Mouse (Mus musculus): ENCODE data around the gene Ankrd13a.

The Ankrd13a gene

GRCm38 (mm10) chr5:114774403-114775051 is at the start of gene Ankrd13a:
TSS of gene Ankrd13a (plus strand) at chr5:114774677.
- DNase-seq (ENCODE audit: low spot score) = peak; percentile 87

- peak; percentile 68 for DNase-seq (ENCODE audit: low spot score)
Measured at GRCm38 (mm10) chr5:114728160-114728559, 46.3 kb upstream of the Ankrd13a start.

DNA sequence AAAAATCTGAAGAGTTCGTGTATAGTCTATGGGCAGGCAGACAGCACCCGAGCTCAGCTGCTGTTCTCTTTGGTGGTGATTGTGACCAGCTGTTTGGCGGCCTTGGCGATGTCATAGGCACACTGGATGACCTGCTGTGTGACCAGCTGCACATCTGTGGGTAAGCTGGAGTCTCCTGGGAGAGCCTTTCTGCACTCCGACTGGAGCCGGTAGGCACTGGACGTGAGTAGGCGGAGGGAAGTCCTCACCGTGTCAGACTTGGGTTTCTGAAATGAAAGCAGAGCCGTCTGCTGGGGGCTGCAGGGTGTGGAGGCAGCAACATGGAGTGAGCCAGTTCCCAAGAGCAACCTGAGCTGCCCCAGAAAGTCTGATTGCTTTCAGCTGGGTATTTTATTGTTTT is 44.3 kb upstream of the Ankrd13a start:
- DNase-seq (ENCODE audit: low spot score) = no peak

DNA sequence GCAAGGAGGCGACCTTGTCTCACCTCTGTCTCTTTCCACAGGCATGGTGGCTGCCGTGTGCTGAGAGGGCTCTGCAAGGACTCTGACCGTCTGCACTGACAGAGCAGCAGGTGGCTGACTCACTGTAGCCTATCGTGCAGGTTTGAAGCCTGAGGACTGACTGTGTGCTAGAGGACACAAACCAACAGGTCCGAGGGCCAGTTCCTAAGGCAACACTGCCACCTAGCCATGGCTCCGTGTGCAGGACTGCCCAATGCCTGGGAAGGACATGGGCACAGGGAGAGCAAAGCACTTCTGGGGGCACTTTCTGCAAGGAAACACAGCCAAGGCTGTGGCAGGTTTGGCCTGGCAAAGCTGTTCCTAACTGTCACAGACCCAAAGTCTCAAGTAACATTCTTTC is 43.0 kb upstream of the Ankrd13a start:
- no peak for DNase-seq (ENCODE audit: low spot score)

- no peak for DNase-seq (ENCODE audit: low spot score)
Measured at GRCm38 (mm10) chr5:114731969-114732368, 42.5 kb upstream of the Ankrd13a start.

DNA sequence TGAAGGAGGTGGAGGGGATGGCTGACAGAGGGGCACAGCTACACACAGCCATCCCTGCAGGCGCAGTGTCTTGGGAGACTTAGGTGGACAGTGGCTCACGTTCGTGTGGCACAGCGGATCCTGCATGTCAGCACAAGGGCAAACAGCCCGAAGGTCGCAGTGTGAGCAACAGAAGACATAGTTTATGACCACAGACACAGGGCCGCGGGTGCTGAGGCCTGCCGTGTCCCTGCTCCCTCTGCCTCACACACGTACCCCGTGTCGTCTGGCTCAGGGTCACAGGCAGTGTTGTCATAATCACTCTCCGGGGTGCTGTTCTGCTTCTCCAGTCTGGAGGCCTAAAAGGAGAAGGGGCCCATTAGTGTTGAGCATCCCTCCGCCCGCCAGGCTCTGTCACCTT is 40.9 kb upstream of the Ankrd13a start:
- DNase-seq (ENCODE audit: low spot score) = no peak

DNA sequence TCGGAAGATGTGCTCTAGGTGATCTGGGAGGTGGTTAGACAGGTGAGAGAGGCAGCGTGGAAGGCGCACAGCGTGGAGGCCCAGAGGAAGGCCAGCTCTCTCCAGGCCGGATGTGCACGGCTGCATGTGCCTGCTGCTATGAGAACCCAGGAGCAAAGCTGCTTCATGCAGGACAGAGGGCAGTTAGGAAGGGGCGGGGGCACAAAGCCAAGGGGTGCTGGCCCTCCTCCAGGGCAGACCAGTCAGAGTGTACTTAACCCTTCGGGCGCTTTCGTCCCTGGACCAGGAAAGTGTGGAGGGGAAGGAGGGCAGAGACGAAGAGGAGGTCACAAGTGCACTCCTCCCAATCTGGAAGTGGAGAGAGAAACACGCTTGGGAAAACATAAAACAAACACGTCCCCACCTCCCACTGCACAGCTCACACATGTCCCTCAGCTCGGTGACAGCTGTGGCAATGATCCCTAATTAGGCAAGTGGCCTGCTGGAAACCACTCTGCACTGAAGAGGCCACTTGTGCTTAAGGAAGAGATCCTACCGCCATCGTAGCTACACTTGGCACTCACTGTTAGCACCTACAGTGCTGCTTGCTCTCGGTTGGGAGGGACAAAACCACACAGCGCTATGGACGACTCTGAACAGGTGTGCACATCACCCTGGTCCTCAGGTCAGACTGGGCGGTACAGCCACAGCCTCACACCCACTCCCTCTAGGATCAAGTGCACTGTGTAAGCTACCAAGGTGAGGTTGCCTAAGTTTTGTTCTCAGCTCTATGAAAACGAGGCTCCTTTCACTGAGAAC is 37.2 kb upstream of the Ankrd13a start:
- DNase-seq (ENCODE audit: low spot score) = no peak

DNA sequence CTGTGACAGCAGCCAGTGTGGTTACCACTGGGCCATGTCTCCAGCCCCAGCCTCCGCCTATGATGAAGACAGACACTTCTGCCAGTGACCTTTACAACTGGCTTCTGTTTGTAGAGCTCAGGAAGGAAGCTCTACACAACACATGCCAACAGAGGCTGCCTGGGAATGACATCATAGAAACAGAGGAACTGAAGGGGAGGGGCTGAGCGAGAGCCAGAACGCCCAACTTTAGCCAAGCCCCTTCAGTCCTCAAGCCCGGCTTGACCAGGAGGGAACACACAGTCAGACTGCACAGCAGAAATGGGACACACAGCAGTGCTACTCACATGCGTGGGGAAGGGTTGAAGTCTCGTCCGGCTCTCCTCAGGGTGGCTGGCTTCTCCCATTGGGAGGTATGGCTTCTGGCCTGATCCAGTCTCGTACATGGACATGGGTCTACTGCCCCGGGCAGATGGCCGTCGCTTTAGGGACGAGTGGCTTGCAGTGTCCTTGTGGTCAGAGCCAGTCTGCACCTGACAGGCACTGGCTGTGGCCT is 35.7 kb upstream of the Ankrd13a start:
- no peak for DNase-seq (ENCODE audit: low spot score)

GRCm38 (mm10) chr5:114740595-114740994 is 33.9 kb upstream of the Ankrd13a start:
- DNase-seq (ENCODE audit: low spot score) = no peak

DNA sequence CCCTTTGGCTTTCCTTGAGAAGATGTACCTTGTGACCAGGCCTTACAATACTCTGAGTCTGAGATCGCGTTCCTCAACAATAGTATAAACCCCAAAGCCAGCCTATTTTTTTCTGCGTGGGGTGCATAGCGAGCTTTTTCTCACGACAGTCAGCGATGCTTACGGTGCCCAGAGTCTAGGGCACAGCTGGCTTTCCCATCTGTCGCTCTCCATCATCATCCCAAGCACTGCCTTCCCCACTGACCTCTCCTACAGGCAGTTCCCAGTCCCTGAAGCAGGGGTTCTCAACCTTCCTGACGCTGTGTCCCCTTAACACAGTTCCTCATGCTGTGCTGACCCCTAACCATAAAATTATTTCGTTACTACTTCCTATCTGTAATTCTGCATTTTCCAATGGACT is 31.9 kb upstream of the Ankrd13a start:
- no peak for DNase-seq (ENCODE audit: low spot score)

- DNase-seq (ENCODE audit: low spot score) = no peak
Measured at GRCm38 (mm10) chr5:114742998-114743696, 31.3 kb upstream of the Ankrd13a start.

DNA sequence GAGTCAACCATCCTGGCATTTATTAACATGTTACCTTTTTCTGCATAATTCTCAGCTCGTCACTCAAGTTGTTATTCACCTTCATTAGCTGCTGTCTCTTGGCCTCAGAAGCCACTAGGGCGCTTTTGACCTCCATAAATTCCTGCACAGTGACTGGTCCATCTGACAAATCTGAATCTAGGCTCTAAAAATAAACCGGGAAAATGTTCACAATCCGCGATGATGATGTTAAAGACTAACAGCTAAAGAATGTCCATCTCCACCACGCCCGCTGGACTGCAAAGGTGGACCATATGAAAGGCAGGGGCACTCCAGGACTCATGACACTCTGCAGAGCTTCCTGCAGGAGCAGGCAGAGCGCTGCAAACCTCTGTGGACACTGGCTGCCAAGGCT is 30.8 kb upstream of the Ankrd13a start:
- no peak for DNase-seq (ENCODE audit: low spot score)

DNA sequence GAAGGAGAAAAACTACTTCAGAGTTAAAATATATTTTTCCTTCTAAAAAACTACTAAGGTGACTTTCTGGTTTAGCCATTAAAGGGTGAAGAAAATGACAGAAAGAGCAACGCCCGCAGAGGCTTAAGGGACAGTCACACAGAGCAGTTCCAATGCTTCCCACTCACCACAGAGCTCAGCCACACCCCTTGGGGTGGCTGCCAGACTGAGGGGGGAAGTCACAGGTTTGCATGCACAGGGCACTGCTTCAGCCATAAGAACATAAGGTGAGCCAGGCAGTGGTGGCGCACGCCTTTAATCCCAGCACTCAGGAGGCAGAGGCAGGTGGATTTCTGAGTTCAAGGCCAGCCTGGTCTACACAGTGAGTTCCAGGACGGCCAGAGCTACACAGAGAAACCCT is 28.9 kb upstream of the Ankrd13a start:
- DNase-seq (ENCODE audit: low spot score) = no peak

DNA sequence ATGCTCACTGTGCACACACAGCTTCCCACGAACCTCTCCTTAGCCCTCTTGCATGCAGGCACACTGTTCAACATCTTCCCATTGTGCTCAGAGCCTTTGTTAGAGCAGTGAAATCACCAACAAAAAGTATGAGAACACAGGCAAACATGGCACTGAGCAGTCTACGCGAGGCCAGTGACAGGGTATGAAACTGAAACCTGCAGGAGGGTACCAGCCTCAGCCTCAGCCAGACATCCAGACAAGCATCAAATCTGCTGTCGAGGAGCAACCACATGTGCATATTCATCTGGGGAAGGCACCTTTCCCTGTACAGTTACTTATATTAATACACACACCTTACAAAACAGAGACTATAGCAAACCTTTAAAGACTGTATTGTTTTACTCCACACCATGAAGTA is 27.6 kb upstream of the Ankrd13a start:
- DNase-seq (ENCODE audit: low spot score) = no peak

- DNase-seq (ENCODE audit: low spot score) = no peak
Measured at GRCm38 (mm10) chr5:114747521-114747920, 27.0 kb upstream of the Ankrd13a start.

DNA sequence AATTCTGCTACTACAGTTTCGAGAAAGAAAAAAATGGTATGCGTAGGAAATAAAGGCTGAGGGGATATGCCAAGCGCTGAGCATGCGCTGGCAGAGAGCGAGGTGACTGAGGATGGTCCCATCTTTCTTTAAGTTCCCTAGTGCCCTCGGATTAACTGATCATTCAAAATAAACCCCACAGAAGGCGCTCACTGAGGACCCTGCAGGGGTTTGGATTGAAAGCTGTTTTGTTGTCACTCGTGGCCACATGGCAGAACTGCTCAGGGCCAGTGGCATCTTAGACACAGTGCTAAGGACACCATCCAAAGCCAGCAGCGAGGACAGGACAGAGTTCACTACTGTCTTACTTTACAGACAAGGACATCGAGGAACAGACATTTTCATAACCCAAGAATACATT is 24.2 kb upstream of the Ankrd13a start:
- DNase-seq (ENCODE audit: low spot score) = no peak

DNA sequence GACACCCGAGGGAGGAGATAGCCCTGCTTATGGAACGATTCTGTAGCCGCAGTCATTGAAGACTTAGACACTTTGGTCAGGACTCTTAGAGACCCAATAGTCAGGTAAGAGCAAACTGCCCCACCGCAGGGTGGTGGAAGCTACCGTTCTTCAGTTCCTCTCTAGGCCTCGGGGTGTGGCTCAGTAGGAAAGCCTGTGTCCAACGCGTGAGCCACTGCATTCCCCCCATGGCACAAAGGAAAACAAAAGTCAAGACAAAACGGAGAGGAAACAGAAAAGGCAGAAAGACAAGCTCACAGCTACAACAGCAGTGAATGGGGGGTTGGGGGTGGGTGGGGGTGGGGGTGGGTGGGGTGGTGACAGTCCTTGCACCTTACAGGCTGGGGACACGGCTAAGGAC is 22.1 kb upstream of the Ankrd13a start:
- DNase-seq (ENCODE audit: low spot score) = no peak

GRCm38 (mm10) chr5:114753384-114753783 is 21.1 kb upstream of the Ankrd13a start:
- DNase-seq (ENCODE audit: low spot score) = no peak

DNA sequence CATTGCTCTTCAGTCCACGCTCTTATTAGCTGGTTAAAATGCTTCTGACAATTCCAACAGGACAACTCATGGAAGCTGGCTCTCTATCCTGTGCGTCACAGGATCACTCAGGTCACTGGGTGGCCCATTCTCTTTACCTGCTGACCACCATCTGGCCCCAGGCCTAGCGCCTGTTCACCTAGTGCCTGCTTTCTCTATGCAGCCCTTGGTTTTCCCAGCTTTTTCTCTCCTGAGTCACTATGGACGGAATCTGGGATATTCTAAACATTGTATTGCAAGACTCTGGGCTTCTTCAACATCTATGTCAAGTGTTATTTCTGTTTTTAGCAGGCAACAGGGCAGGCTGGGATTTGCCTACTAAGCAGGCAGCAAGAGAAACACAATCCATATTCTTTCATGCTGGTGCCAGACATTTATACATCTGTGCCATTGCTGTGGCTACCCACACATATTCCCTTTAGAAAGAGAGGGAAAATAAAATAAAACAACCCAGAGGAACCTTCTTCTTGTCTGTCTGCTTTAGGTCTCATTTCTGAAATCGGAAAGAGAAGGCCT is 14.9 kb upstream of the Ankrd13a start:
- no peak for DNase-seq (ENCODE audit: low spot score)

- DNase-seq (ENCODE audit: low spot score) = no peak
Measured at GRCm38 (mm10) chr5:114761980-114762379, 12.5 kb upstream of the Ankrd13a start.

DNA sequence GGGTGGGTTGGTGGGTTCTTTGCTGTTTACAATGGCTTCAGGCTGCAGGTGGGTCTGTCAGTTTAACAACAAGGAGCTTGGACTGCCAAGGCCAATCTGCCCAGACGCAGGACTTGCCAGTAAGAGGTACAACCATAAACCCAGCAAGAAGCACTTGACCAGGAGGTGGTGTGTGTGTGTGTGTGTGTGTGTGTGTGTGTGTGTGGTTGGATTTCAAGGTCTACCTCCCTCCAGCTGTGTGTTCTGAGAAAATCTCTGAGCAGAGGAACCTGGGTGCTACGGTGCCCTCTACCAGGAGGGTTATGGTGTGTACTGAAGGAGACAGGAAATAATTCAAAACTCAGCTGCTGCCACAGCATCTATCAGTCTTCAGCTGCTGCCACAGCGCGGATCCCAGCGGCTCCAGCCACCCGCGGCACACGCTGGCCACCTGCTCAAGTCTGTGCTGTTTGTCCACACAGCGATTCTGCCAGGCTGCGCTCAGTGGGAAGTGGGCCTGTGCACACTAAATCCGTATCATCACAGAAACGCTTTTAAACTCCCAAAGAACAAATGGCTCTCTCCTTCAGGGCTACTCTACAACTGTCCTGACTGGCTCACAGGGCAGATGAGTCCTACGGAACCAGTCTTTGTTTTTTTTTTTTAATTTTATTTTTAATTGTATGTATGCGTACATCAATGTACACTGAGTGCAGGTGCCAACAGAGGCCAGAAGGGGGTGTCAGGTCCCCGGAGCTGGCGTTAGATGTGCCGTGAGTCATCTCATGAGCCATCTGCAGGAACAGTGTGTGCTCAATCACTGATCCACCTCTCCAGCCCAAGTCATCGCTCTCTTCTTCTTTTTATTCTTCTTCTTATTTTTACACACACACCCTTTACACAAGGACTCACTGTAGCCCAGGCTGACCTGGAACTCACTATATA is 9.4 kb upstream of the Ankrd13a start:
- DNase-seq (ENCODE audit: low spot score) = no peak
